Mouse (Mus musculus) lung, postnatal 0 days (tissue): ENCODE results near the gene Fras1.

ENCODE experiments used
- CTCF ChIP-seq: IDR thresholded peaks from 2 replicates; pipeline ENCODE4 v1.5.1; 2016; ENCODE audit warnings: antibody characterized with exemption, mild to moderate bottlenecking
- EP300 ChIP-seq: IDR thresholded peaks from 2 replicates; pipeline ENCODE4 v1.6.1; 2016; ENCODE audit warnings: antibody characterized with exemption, mild to moderate bottlenecking, control low read depth

GRCm38 (mm10) chr5:96702706-96703625, 329.2 kb downstream of the Fras1 start:
- TF ChIP-seq CTCF, result no peak
- TF ChIP-seq EP300, result no peak
